Mouse (Mus musculus) kidney, embryonic 16.5 days (tissue): ENCODE measurements at regions not wholly inside any gene's neighbourhood (a gene's known extent, or its start where the extent isn't known, plus 50 kb on each side); places are given as distances from the start of the nearest gene placed in this dataset.

Experiments used
- ATAC-seq: fragments of 200-750 bp; cut with Nextera tagmentation; 2 replicates; pipeline ENCODE4 v1.8.0; 2017; ENCODE audit warnings: moderate TSS enrichment; ENCODE audit not compliant: low FRiP score, low TSS enrichment
- H3K27ac ChIP-seq: fragments of 300-500 bp; sonication (generic); 2 replicates; pipeline ENCODE4 v1.5.1; 2014; ENCODE audit warnings: low read length
- H3K27me3 ChIP-seq: fragments of 300-500 bp; sonication (generic); 2 replicates; pipeline ENCODE4 v1.6.1; 2014; ENCODE audit warnings: low read length, control low read depth, mixed read lengths; ENCODE audit not compliant: insufficient read depth
- H3K36me3 ChIP-seq: fragments of 300-500 bp; sonication (generic); 2 replicates; pipeline ENCODE4 v1.6.1; 2014; ENCODE audit warnings: low read length, control low read depth, mixed read lengths; ENCODE audit not compliant: insufficient read depth
- H3K4me1 ChIP-seq: fragments of 300-500 bp; sonication (generic); 2 replicates; pipeline ENCODE4 v1.6.1; 2014; ENCODE audit warnings: low read length, control low read depth, mixed read lengths; ENCODE audit not compliant: insufficient read depth
- H3K4me2 ChIP-seq: fragments of 300-500 bp; sonication (generic); replicated peaks from 2 replicates; pipeline ENCODE4 v1.6.1; 2014; ENCODE audit warnings: low read depth, low read length
- H3K4me3 ChIP-seq: fragments of 300-500 bp; sonication (generic); 2 replicates; pipeline ENCODE4 v1.5.1; 2014; ENCODE audit warnings: mild to moderate bottlenecking, low read length
- H3K9ac ChIP-seq: fragments of 300-500 bp; sonication (generic); replicated peaks from 2 replicates; pipeline ENCODE4 v1.6.1; 2014; ENCODE audit warnings: low read length
- H3K9me3 ChIP-seq: fragments of 300-500 bp; sonication (generic); 2 replicates; pipeline ENCODE4 v1.6.1; 2016; ENCODE audit warnings: low read length, control low read depth
- WGBS: fragments of 180-500 bp; shearing (Covaris S2); extraction: QIAGEN DNeasy Blood & Tissue Kit; methylation state at CpG from one replicate; pipeline ENCODE4 v1.1.7; 2014; 5-methylcytosine and 5-hydroxymethylcytosine counted together

DNA sequence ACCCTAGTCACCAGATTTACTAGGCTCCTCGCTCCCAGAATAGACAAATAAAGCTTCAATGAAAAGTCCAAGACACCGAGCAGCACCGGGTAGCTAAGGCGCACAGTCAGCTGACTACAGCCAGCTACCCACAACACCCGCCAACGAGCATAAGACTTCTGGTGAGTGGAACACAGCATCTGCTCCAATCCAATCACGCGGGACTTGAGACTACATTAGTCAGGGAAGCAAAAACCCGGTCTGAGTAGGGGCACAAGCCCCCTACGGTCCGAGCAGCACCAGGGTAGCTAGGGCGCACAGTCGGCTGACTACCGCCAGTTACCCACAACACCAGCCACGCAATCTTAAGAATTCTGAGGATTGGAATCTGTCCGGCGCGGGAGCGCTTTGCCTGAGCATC lies 704.0 kb downstream of the Rpia start:
- no peak overlapping the region for H3K4me2 ChIP-seq
- H3K9ac ChIP-seq, result no peak overlapping the region
- no peaks in the 10 kb centered on the region for H3K27me3 ChIP-seq
- ATAC-seq, result no peak
- no peaks in the 10 kb centered on the region for H3K36me3 ChIP-seq
- H3K9me3 ChIP-seq, result peaks cover 4% of the 10 kb centered on the region; the same call in 1 of the 2 replicates
- no peak overlapping the region for H3K4me3 ChIP-seq
- 92% methylated on average over 19 of the region's 19 CpGs for WGBS
- H3K27ac ChIP-seq, result no peak overlapping the region
- no peaks in the 10 kb centered on the region for H3K4me1 ChIP-seq

DNA sequence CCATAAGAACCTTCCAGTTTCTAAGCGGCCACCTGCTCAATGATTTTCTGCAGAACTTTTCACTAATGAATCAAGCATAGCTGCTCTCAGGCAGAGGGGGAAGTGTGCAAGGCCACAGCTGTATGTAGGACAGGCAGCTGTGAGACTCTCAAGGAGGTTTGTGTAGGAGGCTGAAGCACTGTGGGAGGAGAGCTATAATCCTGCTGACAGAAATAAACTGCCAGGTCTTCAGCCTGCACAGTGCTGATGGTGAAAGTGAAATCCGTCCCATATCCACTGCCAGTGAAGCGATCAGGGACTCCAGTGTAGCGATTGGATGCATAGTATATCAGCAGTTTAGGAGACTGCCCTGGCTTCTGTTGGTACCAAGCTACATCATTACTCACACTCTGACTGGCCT lies 718.2 kb downstream of the Rpia start:
- no peaks in the 10 kb centered on the region for H3K9me3 ChIP-seq
- no peak overlapping the region for H3K4me3 ChIP-seq
- no peak overlapping the region for H3K27ac ChIP-seq
- no peaks in the 10 kb centered on the region for H3K4me1 ChIP-seq
- ATAC-seq, result peak; percentile 91
- no peaks in the 10 kb centered on the region for H3K36me3 ChIP-seq
- 39% methylated on average over 4 of the region's 4 CpGs for WGBS
- H3K4me2 ChIP-seq, result no peak overlapping the region
- H3K27me3 ChIP-seq, result no peaks in the 10 kb centered on the region
- no peak overlapping the region for H3K9ac ChIP-seq

DNA sequence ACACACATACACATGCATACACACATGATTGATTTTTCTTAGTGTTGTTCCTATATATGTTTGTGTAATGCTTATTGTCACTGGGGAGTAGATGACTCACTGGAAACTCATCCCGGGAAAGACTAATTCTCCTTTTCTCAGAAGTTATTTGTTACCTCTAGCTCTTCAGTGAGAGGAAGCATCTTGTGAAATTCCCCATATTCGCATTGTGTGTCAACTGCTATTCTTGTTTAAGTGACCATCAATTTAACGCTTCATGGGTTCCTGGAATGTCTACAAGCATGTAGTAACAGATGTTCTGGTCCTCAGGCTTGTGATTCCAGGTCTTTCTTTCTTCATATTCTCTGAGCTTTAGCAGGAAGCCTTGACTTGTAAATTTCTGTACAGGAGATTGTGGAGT lies 720.0 kb downstream of the Rpia start:
- Histone ChIP-seq H3K9ac (no peak overlapping the region), H3K4me1 (no peaks in the 10 kb centered on the region), H3K36me3 (no peaks in the 10 kb centered on the region), H3K4me2 (no peak overlapping the region), H3K9me3 (no peaks in the 10 kb centered on the region), H3K4me3 (no peak overlapping the region), H3K27ac (no peak overlapping the region), H3K27me3 (no peaks in the 10 kb centered on the region)
- ATAC-seq, result no peak
- WGBS, result 69% methylated on average over 3 of the region's 3 CpGs

DNA sequence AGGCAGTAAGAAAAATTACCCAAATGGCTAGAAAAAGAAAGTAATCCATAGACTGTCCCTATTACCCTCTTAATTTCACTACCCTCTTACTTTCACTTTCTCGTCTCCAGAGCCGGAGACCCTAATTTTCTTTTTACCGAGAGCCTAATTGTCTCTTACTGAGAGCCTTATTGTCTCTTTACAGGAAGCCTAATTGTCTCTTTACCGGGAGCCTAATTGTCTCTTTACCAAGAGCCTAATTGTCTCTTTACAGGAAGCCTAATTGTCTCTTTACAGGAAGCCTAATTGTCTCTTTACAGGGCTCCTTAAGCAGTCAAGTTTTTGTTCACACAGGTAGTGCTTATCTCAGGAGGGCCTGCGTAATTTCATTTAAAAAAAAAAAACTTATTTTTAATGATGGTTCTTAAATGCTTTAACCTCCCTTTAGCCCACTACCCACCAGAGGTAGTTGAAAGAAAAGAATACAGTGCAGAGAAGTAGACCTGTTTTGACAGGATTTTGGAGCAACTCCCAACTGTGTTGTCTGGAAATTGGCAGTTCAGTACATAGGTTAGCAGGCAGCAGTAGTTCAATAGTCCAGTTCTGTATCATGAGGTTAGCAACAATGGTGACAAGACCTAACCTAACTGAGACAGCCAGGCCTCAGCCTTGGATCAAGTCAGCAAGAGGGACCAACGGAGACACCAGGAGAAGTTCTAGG lies 724.2 kb downstream of the Rpia start:
- no peaks in the 10 kb centered on the region for H3K4me1 ChIP-seq
- 58% methylated on average over 6 of the region's 6 CpGs for WGBS
- no peaks in the 10 kb centered on the region for H3K36me3 ChIP-seq
- H3K27ac ChIP-seq, result no peak overlapping the region
- H3K9me3 ChIP-seq, result peaks cover 8% of the 10 kb centered on the region; the same call in 1 of the 2 replicates
- H3K9ac ChIP-seq, result no peak overlapping the region
- no peaks in the 10 kb centered on the region for H3K27me3 ChIP-seq
- no peak overlapping the region for H3K4me3 ChIP-seq
- ATAC-seq, result no peak
- H3K4me2 ChIP-seq, result no peak overlapping the region

DNA sequence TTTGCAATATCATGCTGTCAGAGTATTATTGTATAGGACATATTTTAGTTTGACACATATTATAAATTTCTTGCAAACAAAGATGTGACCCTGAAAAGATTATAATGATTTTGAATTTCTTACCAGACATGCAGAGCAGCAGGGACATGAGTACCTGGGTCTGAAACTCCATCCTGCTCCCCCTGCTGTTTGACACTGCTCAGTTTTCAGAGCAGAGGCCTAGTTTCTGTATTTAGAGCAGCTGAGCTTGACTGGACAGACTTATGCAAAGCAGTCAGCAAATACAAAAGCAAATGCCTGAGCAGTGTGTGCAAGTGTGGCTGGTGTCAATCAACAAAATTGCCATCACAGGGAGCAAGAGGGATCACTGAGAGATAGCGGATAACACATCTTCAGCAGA lies 733.0 kb downstream of the Rpia start:
- Histone ChIP-seq H3K4me2 (no peak overlapping the region), H3K4me1 (no peaks in the 10 kb centered on the region), H3K9me3 (no peaks in the 10 kb centered on the region), H3K27me3 (no peaks in the 10 kb centered on the region), H3K9ac (no peak overlapping the region), H3K4me3 (no peak overlapping the region), H3K27ac (no peak overlapping the region), H3K36me3 (no peaks in the 10 kb centered on the region)
- 87% methylated on average over 1 of the region's 1 CpGs for WGBS
- ATAC-seq, result no peak

DNA sequence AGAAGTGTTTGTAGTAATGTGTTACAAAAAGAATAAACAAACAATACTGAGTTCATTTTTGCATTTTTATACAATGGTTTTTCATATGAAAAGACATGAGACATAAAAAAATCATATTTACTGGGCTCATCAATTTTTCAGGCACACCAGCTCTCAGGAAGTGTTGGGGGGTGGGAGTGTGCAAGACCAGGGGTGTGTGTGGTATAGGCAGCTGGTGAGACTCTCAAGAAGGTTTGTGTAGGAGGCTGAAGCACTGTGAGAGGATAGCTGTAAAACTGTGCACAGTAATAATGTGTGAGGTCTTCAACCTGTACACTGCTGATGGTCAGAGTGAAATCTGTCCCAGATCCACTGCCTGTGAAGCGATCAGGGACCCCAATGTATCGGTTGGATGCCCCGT lies 733.7 kb downstream of the Rpia start:
- Histone ChIP-seq H3K4me1 (no peaks in the 10 kb centered on the region), H3K9me3 (no peaks in the 10 kb centered on the region), H3K4me2 (no peak overlapping the region), H3K36me3 (no peaks in the 10 kb centered on the region), H3K27me3 (no peaks in the 10 kb centered on the region), H3K27ac (no peak overlapping the region), H3K9ac (no peak overlapping the region), H3K4me3 (no peak overlapping the region)
- no peak for ATAC-seq
- 75% methylated on average over 3 of the region's 3 CpGs for WGBS

DNA sequence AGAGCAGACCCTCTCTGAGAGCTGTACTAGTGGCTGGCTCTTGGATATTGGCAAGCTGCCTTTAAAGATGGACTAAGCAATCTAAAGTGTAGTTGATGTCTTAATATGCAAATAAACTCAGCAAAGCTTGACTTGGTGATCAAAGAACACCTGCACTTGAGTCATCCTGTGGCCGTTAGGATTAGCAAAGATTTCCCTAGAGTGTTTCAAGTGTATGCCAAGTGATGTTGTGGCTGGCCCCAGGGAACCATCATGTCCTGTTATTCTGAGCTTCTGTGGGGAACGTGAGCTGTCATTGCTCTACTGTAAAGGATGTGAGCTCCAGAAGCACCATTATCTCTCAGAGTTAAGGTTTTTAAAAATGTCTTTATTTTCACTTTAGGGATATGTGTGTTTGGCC lies 751.1 kb downstream of the Rpia start:
- 69% methylated on average over 2 of the region's 2 CpGs for WGBS

DNA sequence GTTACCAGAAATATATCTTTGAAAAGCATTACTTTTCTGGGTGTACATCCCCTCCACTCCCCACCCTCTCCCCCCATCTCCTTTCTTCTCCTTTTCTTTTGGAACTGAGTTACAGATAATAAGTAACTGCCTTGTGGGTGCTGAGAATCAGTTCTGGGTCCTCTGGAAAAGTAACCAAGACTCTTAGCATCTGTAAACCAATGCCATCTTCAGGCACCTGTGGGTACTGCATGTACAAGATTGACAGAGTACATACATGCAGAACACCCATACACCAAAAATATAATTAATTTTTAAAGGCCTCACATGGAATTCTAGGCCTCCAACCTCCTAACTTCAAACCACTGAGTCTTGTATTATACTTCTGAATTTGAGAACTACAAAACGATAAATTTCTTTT lies 758.4 kb downstream of the Rpia start:
- ATAC-seq, result no peak
- whole genome bisulfite sequencing, result 87% methylated on average over 1 of the region's 1 CpGs
- no peaks in the 10 kb centered on the region for H3K36me3 ChIP-seq
- H3K4me1 ChIP-seq, result no peaks in the 10 kb centered on the region
- no peak overlapping the region for H3K9ac ChIP-seq
- no peaks in the 10 kb centered on the region for H3K27me3 ChIP-seq
- no peak overlapping the region for H3K4me3 ChIP-seq
- no peak overlapping the region for H3K27ac ChIP-seq
- no peaks in the 10 kb centered on the region for H3K9me3 ChIP-seq
- H3K4me2 ChIP-seq, result no peak overlapping the region

More for the DNA sequence above, 751.1 kb downstream of the Rpia start:
- ATAC-seq, result no peak
- Histone ChIP-seq H3K36me3 (no peaks in the 10 kb centered on the region), H3K4me1 (no peaks in the 10 kb centered on the region), H3K9me3 (no peaks in the 10 kb centered on the region), H3K9ac (no peak overlapping the region), H3K4me2 (no peak overlapping the region), H3K27me3 (no peaks in the 10 kb centered on the region), H3K27ac (no peak overlapping the region), H3K4me3 (no peak overlapping the region)

DNA sequence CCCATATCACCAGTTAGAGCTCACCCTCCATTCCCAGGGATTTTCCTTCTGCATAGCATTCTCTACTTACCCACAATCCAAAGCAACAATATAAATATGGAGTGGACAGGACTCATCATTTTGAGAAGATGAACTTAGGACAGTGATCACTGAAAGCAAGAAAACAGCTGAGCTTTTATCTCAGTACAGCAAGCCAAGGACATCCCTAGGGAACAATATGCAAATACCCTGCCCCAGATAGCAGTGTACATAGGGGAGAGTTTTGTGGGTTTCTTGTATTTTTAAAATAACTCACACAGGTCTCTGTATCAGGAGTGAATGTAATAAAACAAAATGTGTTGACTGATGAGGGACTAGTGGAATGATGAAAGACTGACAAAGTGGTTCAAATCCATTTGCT lies 780.5 kb downstream of the Rpia start:
- no peak overlapping the region for H3K4me2 ChIP-seq
- ATAC-seq, result no peak
- H3K36me3 ChIP-seq, result no peaks in the 10 kb centered on the region
- no peak overlapping the region for H3K27ac ChIP-seq
- H3K27me3 ChIP-seq, result no peaks in the 10 kb centered on the region
- no peaks in the 10 kb centered on the region for H3K9me3 ChIP-seq
- H3K9ac ChIP-seq, result no peak overlapping the region
- no peaks in the 10 kb centered on the region for H3K4me1 ChIP-seq
- no peak overlapping the region for H3K4me3 ChIP-seq
